Mouse (Mus musculus) liver, embryonic 12.5 days (tissue): ENCODE measurements around the gene Prss22. TPM values are rescaled to one million over a fixed set of nuclear protein-coding genes. Genes with fewer than 3 reads are reported as not detected.

Experiments used
- ATAC-seq: fragments of 200-750 bp; cut with Nextera tagmentation; 2 replicates; pipeline ENCODE4 v1.8.0; 2017; ENCODE audit warnings: moderate number of reproducible peaks, mild to moderate bottlenecking, moderate library complexity
- H3K27ac ChIP-seq: fragments of 300-500 bp; sonication (generic); 2 replicates; pipeline ENCODE4 v1.5.1; 2016; ENCODE audit warnings: mild to moderate bottlenecking
- H3K27me3 ChIP-seq: fragments of 300-500 bp; sonication (generic); replicated peaks from 2 replicates; pipeline ENCODE4 v1.6.1; 2016; ENCODE audit warnings: mild to moderate bottlenecking, moderate library complexity
- H3K36me3 ChIP-seq: fragments of 300-500 bp; sonication (generic); 2 replicates; pipeline ENCODE4 v1.6.1; 2016; ENCODE audit warnings: mild to moderate bottlenecking, moderate library complexity
- H3K4me1 ChIP-seq: fragments of 300-500 bp; sonication (generic); 2 replicates; pipeline ENCODE4 v1.6.1; 2016
- H3K4me2 ChIP-seq: fragments of 300-500 bp; sonication (generic); 2 replicates; pipeline ENCODE4 v1.6.1; 2016; ENCODE audit warnings: mild to moderate bottlenecking, moderate library complexity
- H3K4me3 ChIP-seq: fragments of 300-500 bp; sonication (generic); 2 replicates; pipeline ENCODE4 v1.5.1; 2016; ENCODE audit warnings: mild to moderate bottlenecking, moderate library complexity
- H3K9ac ChIP-seq: fragments of 300-500 bp; sonication (generic); 2 replicates; pipeline ENCODE4 v1.6.1; 2016; ENCODE audit warnings: mild to moderate bottlenecking, moderate library complexity
- H3K9me3 ChIP-seq: fragments of 300-500 bp; sonication (generic); replicated peaks from 2 replicates; pipeline ENCODE4 v1.6.1; 2016; ENCODE audit warnings: mild to moderate bottlenecking, moderate library complexity
- WGBS: fragments of 180-500 bp; shearing (Covaris S2); methylation state at CpG from one replicate; pipeline ENCODE4 v1.1.7; 2016; ENCODE audit not compliant: insufficient replicate concordance; 5-methylcytosine and 5-hydroxymethylcytosine counted together
- polyA plus RNA-seq: library from polyadenylated mRNA; unstranded; fragments of >200 nt; fragmentation: Nextera tagmentation; extraction: Ambion mirVana; gene quantifications from 2 replicates; pipeline ENCODE4 v1.2.1, GENCODE M21; 2016

The Prss22 gene
- polyA plus RNA-seq, 1 experiment from 2014 or later = not detected

- peak; percentile 67 for ATAC-seq
- Histone ChIP-seq H3K9me3 (no peaks in the 10 kb centered on the region), H3K27me3 (peaks cover 39% of the 10 kb centered on the region), H3K27ac (no peak overlapping the region), H3K4me3 (no peak overlapping the region), H3K9ac (no peak overlapping the region), H3K4me1 (peaks cover 10% of the 10 kb centered on the region), H3K4me2 (peak overlapping the region; percentile 42), H3K36me3 (no peaks in the 10 kb centered on the region)
- 8% methylated on average over 31 of the region's 31 CpGs for WGBS
Measured at GRCm38 (mm10) chr17:23993559-23994428, 4.1 kb downstream of the Prss22 start.

GRCm38 (mm10) chr17:23992789-23993553 is 4.9 kb downstream of the Prss22 start:
- 68% methylated on average over 9 of the region's 9 CpGs for WGBS
- no peaks in the 10 kb centered on the region for H3K9me3 ChIP-seq
- no peak overlapping the region for H3K27ac ChIP-seq
- peaks cover 39% of the 10 kb centered on the region for H3K27me3 ChIP-seq
- ATAC-seq = peak; percentile 23; the same call in 1 of the 2 replicates
- peaks cover 10% of the 10 kb centered on the region for H3K4me1 ChIP-seq
- no peak overlapping the region for H3K4me3 ChIP-seq
- no peak overlapping the region for H3K9ac ChIP-seq
- H3K4me2 ChIP-seq = peak overlapping the region; percentile 42
- no peaks in the 10 kb centered on the region for H3K36me3 ChIP-seq

DNA sequence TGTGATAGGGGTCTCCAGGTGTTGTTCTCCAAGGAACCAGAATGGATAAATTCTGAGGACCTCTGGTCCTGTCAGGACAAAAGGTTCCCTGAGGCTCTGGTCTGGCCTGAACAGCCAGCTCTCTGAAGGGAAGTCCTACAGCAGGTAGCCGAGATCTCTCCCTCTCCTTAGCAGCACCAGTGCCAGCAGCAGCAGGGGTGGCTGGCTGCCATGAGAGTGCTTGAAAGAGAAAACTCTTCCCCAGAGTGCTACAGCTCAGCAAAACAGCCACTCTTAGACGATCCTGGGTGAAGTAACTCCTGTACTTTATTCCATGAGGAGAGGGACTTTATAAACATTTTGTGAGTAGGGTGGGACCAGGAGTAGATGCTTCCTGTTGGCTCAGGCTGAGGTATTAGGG is 8.1 kb downstream of the Prss22 start:
- Histone ChIP-seq H3K4me2 (no peak overlapping the region), H3K9me3 (no peaks in the 10 kb centered on the region), H3K27ac (no peak overlapping the region), H3K36me3 (no peaks in the 10 kb centered on the region), H3K9ac (no peak overlapping the region), H3K27me3 (peaks cover 24% of the 10 kb centered on the region), H3K4me3 (no peak overlapping the region), H3K4me1 (peaks cover 10% of the 10 kb centered on the region)
- WGBS = 44% methylated on average over 2 of the region's 2 CpGs
- no peak for ATAC-seq

- Histone ChIP-seq H3K4me1 (no peaks in the 10 kb centered on the region), H3K9me3 (no peaks in the 10 kb centered on the region), H3K27ac (no peak overlapping the region), H3K36me3 (no peaks in the 10 kb centered on the region), H3K9ac (no peak overlapping the region), H3K4me2 (no peak overlapping the region), H3K4me3 (no peak overlapping the region), H3K27me3 (peaks cover 15% of the 10 kb centered on the region; the same call in 1 of the 2 replicates)
- ATAC-seq = no peak
- WGBS = 61% methylated on average over 1 of the region's 1 CpGs
Measured at GRCm38 (mm10) chr17:23984989-23985388, 12.9 kb downstream of the Prss22 start.

DNA sequence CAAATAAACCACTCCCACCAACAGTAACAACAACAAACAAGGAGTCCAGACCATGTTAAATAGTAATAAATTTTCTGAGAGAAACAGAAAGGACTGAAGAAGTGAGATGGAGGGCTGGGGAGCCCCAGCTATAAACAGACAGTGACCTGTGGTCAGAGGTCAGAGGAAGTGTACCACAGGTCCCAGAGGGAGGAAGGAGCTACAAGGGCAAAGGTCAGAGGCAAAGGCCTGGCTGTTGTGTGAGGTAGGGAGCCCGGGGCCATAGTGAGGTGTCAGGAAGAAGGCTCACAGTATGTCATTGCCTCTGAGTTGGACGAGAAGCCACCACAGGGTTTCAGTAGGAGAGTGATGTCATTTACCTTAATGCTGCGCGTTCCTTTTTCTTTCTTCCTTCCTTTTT is 15.0 kb downstream of the Prss22 start:
- Histone ChIP-seq H3K4me1 (no peaks in the 10 kb centered on the region), H3K9ac (no peak overlapping the region), H3K36me3 (no peaks in the 10 kb centered on the region), H3K27ac (no peak overlapping the region), H3K4me2 (no peak overlapping the region), H3K27me3 (0 out of 2 replicates have a peak, but pooled peaks cover 3% of the 10 kb centered on the region), H3K4me3 (no peak overlapping the region), H3K9me3 (no peaks in the 10 kb centered on the region)
- no peak for ATAC-seq
- 45% methylated on average over 4 of the region's 4 CpGs for WGBS

GRCm38 (mm10) chr17:23980297-23980909 is 17.5 kb downstream of the Prss22 start, which contains the start of gene Prss30:
Gene Prss30 (minus strand): TSS chr17:23980566.
- Histone ChIP-seq H3K9me3 (no peaks in the 10 kb centered on the region), H3K9ac (no peak within 1 kb of the TSS), H3K27ac (no peak within 1 kb of the TSS), H3K27me3 (no peaks in the 10 kb centered on the region), H3K4me3 (no peak within 1 kb of the TSS), H3K4me2 (no peak within 1 kb of the TSS), H3K36me3 (no peaks in the 10 kb centered on the region), H3K4me1 (no peaks in the 10 kb centered on the region)
- WGBS = 62% methylated on average over 10 of the region's 10 CpGs
- ATAC-seq = no peak

- no peak for ATAC-seq
- Histone ChIP-seq H3K4me1 (no peaks in the 10 kb centered on the region), H3K27me3 (no peaks in the 10 kb centered on the region), H3K27ac (no peak overlapping the region), H3K4me3 (no peak overlapping the region), H3K9me3 (no peaks in the 10 kb centered on the region), H3K9ac (no peak overlapping the region), H3K36me3 (no peaks in the 10 kb centered on the region), H3K4me2 (no peak overlapping the region)
- 58% methylated on average over 3 of the region's 3 CpGs for WGBS
Measured at GRCm38 (mm10) chr17:23979471-23979870, 18.4 kb downstream of the Prss22 start.

GRCm38 (mm10) chr17:23976665-23977064 is 21.2 kb downstream of the Prss22 start:
- 74% methylated on average over 4 of the region's 4 CpGs for WGBS
- H3K36me3 ChIP-seq = no peaks in the 10 kb centered on the region

DNA sequence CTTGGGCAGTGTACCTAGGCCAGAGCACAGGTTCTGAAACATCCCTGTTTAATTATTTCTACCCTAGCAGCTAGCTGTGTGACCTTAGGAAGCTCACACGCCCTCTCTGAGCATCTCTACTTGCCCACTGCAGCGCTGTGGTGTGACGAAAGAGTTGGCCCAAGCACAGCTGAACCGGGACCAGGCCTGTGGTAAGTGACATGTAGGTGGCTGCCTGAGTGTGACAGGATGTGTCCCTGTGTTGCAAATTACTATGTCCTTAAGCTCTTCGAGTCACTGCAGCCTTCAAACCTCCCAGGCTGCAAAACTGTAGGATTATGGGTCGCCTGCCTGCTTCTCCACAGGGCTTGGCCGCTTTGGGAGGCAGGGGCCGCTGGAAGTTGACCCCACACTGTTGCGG is 26.6 kb downstream of the Prss22 start:
- Histone ChIP-seq H3K4me3 (no peak overlapping the region), H3K27ac (no peak overlapping the region), H3K9ac (no peak overlapping the region), H3K27me3 (no peaks in the 10 kb centered on the region), H3K4me2 (no peak overlapping the region), H3K4me1 (no peaks in the 10 kb centered on the region), H3K9me3 (no peaks in the 10 kb centered on the region), H3K36me3 (no peaks in the 10 kb centered on the region)
- WGBS = 76% methylated on average over 9 of the region's 9 CpGs
- no peak for ATAC-seq

More at GRCm38 (mm10) chr17:23976665-23977064, 21.2 kb downstream of the Prss22 start:
- H3K4me2 ChIP-seq = no peak overlapping the region
- H3K4me3 ChIP-seq = no peak overlapping the region
- H3K9ac ChIP-seq = no peak overlapping the region
- no peak overlapping the region for H3K27ac ChIP-seq
- H3K4me1 ChIP-seq = no peaks in the 10 kb centered on the region
- H3K27me3 ChIP-seq = no peaks in the 10 kb centered on the region
- no peaks in the 10 kb centered on the region for H3K9me3 ChIP-seq
- ATAC-seq = no peak

DNA sequence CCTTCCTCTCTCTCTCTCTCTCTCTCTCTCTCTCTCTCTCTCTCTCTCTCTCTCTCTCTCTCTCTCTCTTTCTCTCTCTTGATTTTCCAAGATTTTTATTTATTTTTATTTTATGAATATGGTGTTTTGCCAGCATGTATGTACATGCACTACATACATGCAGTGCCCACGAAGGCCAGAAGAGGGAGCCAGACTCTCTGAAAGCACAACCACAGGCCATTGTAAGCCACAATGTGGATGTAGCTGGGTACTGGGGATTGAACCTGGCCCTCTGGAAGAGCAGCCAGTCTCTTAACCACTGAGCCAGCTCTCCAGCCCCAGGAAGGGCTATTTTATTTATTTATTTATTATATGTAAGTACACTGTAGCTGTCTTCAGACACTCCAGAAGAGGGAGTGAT is 28.7 kb downstream of the Prss22 start:
- no peak for ATAC-seq
- Histone ChIP-seq H3K9me3 (no peaks in the 10 kb centered on the region), H3K4me3 (no peak overlapping the region), H3K36me3 (no peaks in the 10 kb centered on the region), H3K27me3 (no peaks in the 10 kb centered on the region), H3K27ac (no peak overlapping the region), H3K4me2 (no peak overlapping the region), H3K4me1 (no peaks in the 10 kb centered on the region), H3K9ac (no peak overlapping the region)
- 6% methylated on average over 1 of the region's 1 CpGs for WGBS

DNA sequence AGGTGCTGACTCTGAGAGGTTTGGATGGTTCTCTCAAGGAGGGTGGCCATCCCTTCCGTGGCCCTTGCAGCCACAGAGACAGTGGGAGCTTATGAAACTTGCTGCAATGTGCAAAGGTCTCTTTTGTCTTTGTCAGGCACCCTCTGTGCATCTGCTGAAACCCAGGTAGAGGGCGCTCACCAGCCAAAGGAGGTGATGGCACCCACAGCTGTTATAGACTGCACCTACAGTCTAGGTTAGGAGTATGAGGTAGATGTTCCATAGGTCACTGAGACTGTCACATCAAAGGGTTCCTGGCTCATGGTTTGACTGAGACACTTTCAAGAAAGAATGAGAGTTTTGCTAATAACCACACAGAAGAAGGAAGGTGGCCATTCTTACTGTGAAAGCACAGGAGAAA is 29.1 kb downstream of the Prss22 start:
- no peaks in the 10 kb centered on the region for H3K27me3 ChIP-seq
- H3K9ac ChIP-seq = no peak overlapping the region
- no peak for ATAC-seq
- no peak overlapping the region for H3K4me3 ChIP-seq
- no peak overlapping the region for H3K27ac ChIP-seq
- 19% methylated on average over 2 of the region's 2 CpGs for WGBS
- H3K4me1 ChIP-seq = no peaks in the 10 kb centered on the region
- H3K4me2 ChIP-seq = no peak overlapping the region
- H3K36me3 ChIP-seq = no peaks in the 10 kb centered on the region
- no peaks in the 10 kb centered on the region for H3K9me3 ChIP-seq
